Mouse (Mus musculus) CH12.LX (cell line): ENCODE data around the gene Usp45. TPM values are rescaled to one million over a fixed set of nuclear protein-coding genes. Genes with fewer than 3 reads are reported as not detected.

Experiments
- DNase-seq: peaks from one replicate; pipeline ENCODE4 v3.0.0-alpha.2; 2013; ENCODE audit errors: extremely low read depth
- H3K27ac ChIP-seq: 2 replicates; pipeline ENCODE4 v1.5.1; 2012; ENCODE audit warnings: low read depth, mild to moderate bottlenecking, control low read depth, moderate library complexity; ENCODE audit not compliant: insufficient read depth
- H3K27me3 ChIP-seq: replicated peaks from 2 replicates; pipeline ENCODE3; 2012; ENCODE audit warnings: inconsistent platforms
- H3K36me3 ChIP-seq, 2 experiments: replicated peaks in 1 of 2; 2 replicates each; pipeline versions ENCODE3 to v1.6.1; 2012; ENCODE audit warnings: inconsistent platforms in 1 of 2, low read length in 1 of 2, mild to moderate bottlenecking in 1 of 2, mixed read lengths in 1 of 2, moderate library complexity in 1 of 2; ENCODE audit not compliant: control insufficient read depth in 1 of 2, insufficient read depth in 1 of 2
- H3K4me1 ChIP-seq, 2 experiments: 2 replicates each; pipeline ENCODE4 v1.6.1; 2012; ENCODE audit warnings: inconsistent platforms in 1 of 2, moderate library complexity in 1 of 2; ENCODE audit not compliant: insufficient read depth in 2 of 2, control insufficient read depth in 1 of 2
- H3K4me2 ChIP-seq: 2 replicates; pipeline ENCODE4 v1.6.1; 2012; ENCODE audit warnings: low read depth, mild to moderate bottlenecking, control low read depth; ENCODE audit not compliant: poor library complexity, insufficient read depth, severe bottlenecking
- H3K4me3 ChIP-seq, 3 experiments: fragments of 150-350 bp in 1 of 3; sonication (generic) in 1 of 3; replicated peaks in 1 of 3; 2 replicates each; pipeline versions ENCODE3 to v1.5.1; 2011 to 2012; ENCODE audit warnings: low read depth in 2 of 3, low read length in 2 of 3, mild to moderate bottlenecking in 2 of 3, moderate library complexity in 2 of 3, control low read depth in 1 of 3, improper control_type of control experiment in 1 of 3, inconsistent platforms in 1 of 3, mixed read lengths in 1 of 3; ENCODE audit not compliant: poor library complexity in 1 of 3
- H3K79me2 ChIP-seq: replicated peaks from 2 replicates; pipeline ENCODE4 v1.6.1; 2012; ENCODE audit warnings: mild to moderate bottlenecking, moderate library complexity; ENCODE audit not compliant: control insufficient read depth, poor library complexity, insufficient read depth, severe bottlenecking; ENCODE audit errors: extremely low read depth
- H3K9ac ChIP-seq: 2 replicates; pipeline ENCODE4 v1.6.1; 2012; ENCODE audit warnings: low read depth, mild to moderate bottlenecking, control low read depth, moderate library complexity; ENCODE audit not compliant: insufficient read depth
- H3K9me3 ChIP-seq: replicated peaks from 2 replicates; pipeline ENCODE3; 2012; ENCODE audit warnings: low read length, inconsistent platforms, mixed read lengths
- BHLHE40 ChIP-seq: IDR thresholded peaks from 2 replicates; pipeline ENCODE4 v1.6.1; 2011; ENCODE audit warnings: mild to moderate bottlenecking, low read depth, low read length, improper control_type of control experiment
- E2F4 ChIP-seq: IDR thresholded peaks from 2 replicates; pipeline ENCODE4 v1.6.1; 2011; ENCODE audit warnings: low read depth, low read length, improper control_type of control experiment; ENCODE audit not compliant: insufficient replicate concordance
- ELF1 ChIP-seq: IDR thresholded peaks from 2 replicates; pipeline ENCODE4 v1.6.1; 2014; ENCODE audit warnings: low read depth, mild to moderate bottlenecking, inconsistent platforms, low read length, improper control_type of control experiment
- HCFC1 ChIP-seq: IDR thresholded peaks from 2 replicates; pipeline ENCODE4 v1.6.1; 2012; ENCODE audit warnings: low read depth, mild to moderate bottlenecking, inconsistent platforms, low read length, improper control_type of control experiment
- IRF4 ChIP-seq: IDR thresholded peaks from 2 replicates; pipeline ENCODE4 v1.6.1; 2014; ENCODE audit warnings: low read depth, mild to moderate bottlenecking, inconsistent platforms, low read length, improper control_type of control experiment
- JUN ChIP-seq: IDR thresholded peaks from 2 replicates; pipeline ENCODE4 v1.6.1; 2011; ENCODE audit warnings: low read depth, mild to moderate bottlenecking, low read length, improper control_type of control experiment, moderate library complexity; ENCODE audit not compliant: insufficient read depth
- MAFK ChIP-seq: IDR thresholded peaks from 2 replicates; pipeline ENCODE4 v1.6.1; 2011; ENCODE audit warnings: low read length, improper control_type of control experiment; ENCODE audit not compliant: insufficient replicate concordance
- MAX ChIP-seq: IDR thresholded peaks from 2 replicates; pipeline ENCODE4 v1.6.1; 2011; ENCODE audit warnings: low read length, improper control_type of control experiment
- MAZ ChIP-seq: IDR thresholded peaks from 2 replicates; pipeline ENCODE4 v1.6.1; 2012; ENCODE audit warnings: low read depth, mild to moderate bottlenecking, inconsistent platforms, low read length, improper control_type of control experiment, moderate library complexity
- MXI1 ChIP-seq: IDR thresholded peaks from 2 replicates; pipeline ENCODE4 v1.6.1; 2011; ENCODE audit warnings: mild to moderate bottlenecking, low read depth, low read length, improper control_type of control experiment
- NELFE ChIP-seq: IDR thresholded peaks from 2 replicates; pipeline ENCODE4 v1.6.1; 2011; ENCODE audit warnings: low read depth, low read length, improper control_type of control experiment
- RAD21 ChIP-seq: IDR thresholded peaks from 2 replicates; pipeline ENCODE4 v1.6.1; 2011; ENCODE audit warnings: low read depth, mild to moderate bottlenecking, low read length, improper control_type of control experiment, moderate library complexity
- RCOR1 ChIP-seq: conservative IDR thresholded peaks from 2 replicates; pipeline ENCODE4 v1.6.1; 2012; ENCODE audit warnings: low read depth, mild to moderate bottlenecking, inconsistent platforms, low read length, improper control_type of control experiment
- SMC3 ChIP-seq: IDR thresholded peaks from 2 replicates; pipeline ENCODE4 v1.6.1; 2011; ENCODE audit warnings: low read depth, low read length, improper control_type of control experiment
- TBP ChIP-seq: conservative IDR thresholded peaks from 2 replicates; pipeline ENCODE4 v1.6.1; 2011; ENCODE audit warnings: low read depth, low read length, improper control_type of control experiment
- TCF12 ChIP-seq: IDR thresholded peaks from 2 replicates; pipeline ENCODE4 v1.6.1; 2014; ENCODE audit warnings: low read depth, mild to moderate bottlenecking, inconsistent platforms, low read length, improper control_type of control experiment
- UBTF ChIP-seq: IDR thresholded peaks from 2 replicates; pipeline ENCODE4 v1.6.1; 2012; ENCODE audit warnings: low read depth, mild to moderate bottlenecking, inconsistent platforms, low read length, improper control_type of control experiment, moderate library complexity
- USF1 ChIP-seq: IDR thresholded peaks from 2 replicates; pipeline ENCODE4 v1.6.1; 2014; ENCODE audit warnings: low read depth, mild to moderate bottlenecking, inconsistent platforms, low read length, improper control_type of control experiment
- USF2 ChIP-seq: conservative IDR thresholded peaks from 2 replicates; pipeline ENCODE4 v1.6.1; 2011; ENCODE audit warnings: low read depth, low read length, improper control_type of control experiment
- ZC3H11A ChIP-seq: IDR thresholded peaks from 2 replicates; pipeline ENCODE4 v1.6.1; 2012; ENCODE audit warnings: low read depth, mild to moderate bottlenecking, inconsistent platforms, low read length, improper control_type of control experiment
- ZNF384 ChIP-seq: IDR thresholded peaks from 2 replicates; pipeline ENCODE4 v1.6.1; 2012; ENCODE audit warnings: low read depth, low read length, improper control_type of control experiment, inconsistent platforms
- dilution Hi-C: fragments of 300-500 bp; cut with MboI; formaldehyde crosslinking; loops from 2 replicates; pipeline ENCODE4 v1.14.3; 2020; ENCODE audit warnings: low sequenced_read_pairs; ENCODE audit not compliant: extremely low pct_unique_long_range_greater_than_20kb, extremely low pct_ligation_motif_present
- in situ Hi-C: fragments of 300-500 bp; cut with MboI; formaldehyde crosslinking; loops from 3 replicates; pipeline ENCODE4 v1.14.3; 2019; ENCODE audit warnings: low sequenced_read_pairs, low pct_ligation_motif_present, low pct_unique_long_range_greater_than_20kb, mixed read lengths
- polyA plus RNA-seq: library from polyadenylated mRNA; unstranded; fragments of >175 nt; gene quantifications from 2 replicates; pipeline ENCODE4 v1.2.1, GENCODE M21; 2012; ENCODE audit warnings: low read depth; ENCODE audit not compliant: insufficient read length
- total RNA-seq, 2 experiments: library from RNA; depleted of rRNA; stranded (reverse); fragments of 300-350 nt in 1 of 2; fragments of >200 nt in 1 of 2; gene quantifications; 2 replicates each; pipeline ENCODE4 v1.2.3; 2012 to 2014

The Usp45 gene
- total and polyA plus RNA-seq, 3 experiments: 16.7 to 30.6 (median 17.5) TPM

DNA sequence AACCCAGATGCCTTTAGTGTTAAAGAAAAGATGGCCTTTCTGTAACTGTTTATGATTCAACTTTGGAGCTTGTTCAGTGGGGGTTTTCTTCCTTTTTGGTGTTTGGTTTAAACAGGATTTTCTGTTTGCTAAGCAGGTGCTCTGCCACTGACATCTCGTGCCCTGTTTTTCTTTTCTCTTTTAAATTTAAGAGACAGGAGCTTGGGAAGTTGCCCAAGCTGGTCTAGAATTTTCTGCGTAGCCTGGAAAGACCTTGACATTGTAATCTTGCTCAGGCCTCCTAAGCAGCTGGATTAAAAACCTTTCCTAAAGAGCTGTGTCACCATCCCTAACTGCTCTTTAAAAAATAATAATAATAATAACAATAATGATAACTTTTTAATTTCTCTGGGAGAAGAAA lies 59.7 kb downstream of the Usp45 start:
- H3K36me3 ChIP-seq: peaks cover 44 to 82% of the 10 kb centered on the region in 2 experiments
- dilution Hi-C loops: no loop called here

GRCm38 (mm10) chr4:21832844-21833243 lies 65.9 kb downstream of the Usp45 start:
- in situ Hi-C loops: no loop called here
- Histone ChIP-seq H3K27ac (no peak overlapping the region), H3K9ac (no peak overlapping the region), H3K27me3 (no peaks in the 10 kb centered on the region), H3K9me3 (peaks cover 5% of the 10 kb centered on the region), H3K79me2 (no peaks in the 10 kb centered on the region), H3K36me3 (peaks cover 28 to 63% of the 10 kb centered on the region in 2 experiments), H3K4me1 (no peaks in the 10 kb centered on the region), H3K4me3 (no peak overlapping the region), H3K4me2 (no peak overlapping the region)
- dilution Hi-C loops: no loop called here
- DNase-seq: no peak
- TF ChIP-seq USF2 (no peak), USF1 (no peak), JUN (no peak), ELF1 (no peak), IRF4 (no peak), MAFK (no peak), TCF12 (no peak)

More for the DNA sequence above, 59.7 kb downstream of the Usp45 start:
- TF ChIP-seq IRF4 (no peak), ZNF384 (no peak), RAD21 (no peak)
- no peaks in the 10 kb centered on the region for H3K79me2 ChIP-seq
- no peak overlapping the region for H3K4me2 ChIP-seq
- in situ Hi-C loops: no loop called here
- no peak overlapping the region for H3K27ac ChIP-seq
- H3K27me3 ChIP-seq: no peaks in the 10 kb centered on the region
- H3K4me3 ChIP-seq: no peak overlapping the region
- H3K9ac ChIP-seq: no peak overlapping the region
- no peak for DNase-seq
- H3K4me1 ChIP-seq: no peaks in the 10 kb centered on the region
- no peaks in the 10 kb centered on the region for H3K9me3 ChIP-seq

GRCm38 (mm10) chr4:21847481-21848286 lies 80.7 kb downstream of the Usp45 start, which contains the start of gene Pnisr:
Pnisr (plus strand) TSS chr4:21847583.
- H3K27ac ChIP-seq: peak within 1 kb of the TSS; percentile 97
- peaks cover 33% of the 10 kb centered on the region for H3K79me2 ChIP-seq
- peak within 1 kb of the TSS; percentile 83 to 94 (median 92) for H3K4me3 ChIP-seq
- peak; percentile 97 for DNase-seq
- in situ Hi-C loops (loop anchor here (10.0 kb wide), 1 partner anchor 107 kb away; no protein-coding TSS in a partner anchor), dilution Hi-C loops (no loop called here)
- H3K27me3 ChIP-seq: no peaks in the 10 kb centered on the region
- H3K9me3 ChIP-seq: no peaks in the 10 kb centered on the region
- H3K4me1 ChIP-seq: peaks cover 6 to 36% of the 10 kb centered on the region in 2 experiments
- peaks cover 0 to 10% of the 10 kb centered on the region in 2 experiments for H3K36me3 ChIP-seq
- H3K4me2 ChIP-seq: peak within 1 kb of the TSS; percentile 11; the same call in 1 of the 2 replicates
- peak within 1 kb of the TSS; percentile 93 for H3K9ac ChIP-seq
- TF ChIP-seq TBP (no peak; the same call in 1 of the 2 replicates), ZC3H11A (no peak), MAFK (no peak), IRF4 (peak; percentile 15; the same call in 1 of the 2 replicates), UBTF (no peak), TCF12 (peak; percentile 67; the same call in 1 of the 2 replicates), MXI1 (peak; percentile 66), BHLHE40 (no peak; the same call in 1 of the 2 replicates), ELF1 (peak; percentile 77), MAX (peak; percentile 90), SMC3 (peak; percentile 84), NELFE (peak; percentile 74), MAZ (no peak; the same call in 1 of the 2 replicates), E2F4 (peak; percentile 93; the same call in 1 of the 2 replicates), ZNF384 (no peak), RCOR1 (peak; percentile 99), JUN (no peak), HCFC1 (peak; percentile 97)
